Mouse (Mus musculus): ENCODE data around the gene Ush2a. TPM values are rescaled to one million over a fixed set of nuclear protein-coding genes. Genes with fewer than 3 reads are reported as not detected.
A peak's percentile ranks its signal among the peaks of the same experiment; 100 is the strongest.

Ush2a gene
- polyA plus RNA-seq, 1 experiment from 2014 or later: 0.01 TPM

DNA sequence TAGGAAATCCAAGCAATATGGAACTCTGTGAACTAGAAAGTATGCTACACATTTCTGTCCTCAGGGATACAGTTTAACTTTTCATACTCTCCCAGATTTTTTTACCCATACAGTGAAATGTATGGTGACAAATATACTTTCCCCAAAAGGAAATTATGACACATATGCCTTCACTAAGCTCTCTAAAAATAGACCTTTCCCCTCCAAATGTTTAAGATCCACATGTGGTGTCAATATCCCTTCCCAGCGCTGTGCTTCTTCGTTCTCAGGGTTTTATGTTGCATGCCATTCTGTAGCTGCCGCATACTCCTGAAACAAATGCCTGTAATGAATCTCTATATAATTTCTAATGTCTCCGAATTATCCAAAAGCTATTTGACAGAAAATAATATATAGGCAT is 58.4 kb downstream of the Ush2a start:
- no peak overlapping the region for H3K4me3 ChIP-seq (ENCODE audit: low read depth, low read length)
- TF ChIP-seq CTCF (IDR thresholded peaks at IDR 0.05; ENCODE audit: low read depth): no peak
- no peak for ATAC-seq
- H3K27me3 ChIP-seq (replicated peaks; ENCODE audit: control insufficient read depth, insufficient read depth, low read length): no peaks in the 10 kb centered on the region
- H3K4me1 ChIP-seq (replicated peaks; ENCODE audit: control insufficient read depth, insufficient read depth, low read length): no peaks in the 10 kb centered on the region
- 75% methylated on average over 4 of the region's 4 CpGs for WGBS
- H3K4me2 ChIP-seq (replicated peaks; ENCODE audit: low read depth): no peak overlapping the region
- no peaks in the 10 kb centered on the region for H3K9me3 ChIP-seq (ENCODE audit: control insufficient read depth)
- no peaks in the 10 kb centered on the region for H3K36me3 ChIP-seq (ENCODE audit: control insufficient read depth, insufficient read depth)
- H3K27ac ChIP-seq (ENCODE audit: low read depth, low read length): no peak overlapping the region
- H3K9ac ChIP-seq (ENCODE audit: low read depth, low read length): no peak overlapping the region

DNA sequence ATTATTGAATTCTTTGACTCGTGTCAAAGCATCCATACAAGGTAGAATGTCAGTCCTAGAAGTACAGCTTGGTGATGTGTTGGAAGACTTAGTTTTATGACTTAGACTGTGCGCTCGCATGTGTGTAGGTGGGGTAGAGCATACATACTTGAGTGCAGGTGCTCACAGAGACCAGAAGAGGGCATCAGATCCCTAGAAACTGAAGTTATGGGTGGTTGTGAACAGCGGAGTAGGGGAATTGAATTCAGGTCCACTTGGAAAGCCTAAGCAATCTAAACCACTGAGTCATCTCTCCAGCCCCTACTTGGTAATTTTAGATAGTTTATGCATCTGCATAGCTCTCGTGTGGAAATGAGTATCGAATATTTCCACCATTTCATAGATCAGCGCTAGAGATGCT is 59.7 kb downstream of the Ush2a start:
- H3K27me3 ChIP-seq (replicated peaks; ENCODE audit: control insufficient read depth, insufficient read depth, low read length): no peaks in the 10 kb centered on the region
- no peak overlapping the region for H3K4me2 ChIP-seq (replicated peaks; ENCODE audit: low read depth)
- H3K9ac ChIP-seq (ENCODE audit: low read depth, low read length): no peak overlapping the region
- H3K9me3 ChIP-seq (ENCODE audit: control insufficient read depth): no peaks in the 10 kb centered on the region
- H3K27ac ChIP-seq (ENCODE audit: low read depth, low read length): no peak overlapping the region
- H3K4me1 ChIP-seq (replicated peaks; ENCODE audit: control insufficient read depth, insufficient read depth, low read length): no peaks in the 10 kb centered on the region
- WGBS: 86% methylated on average over 7 of the region's 7 CpGs
- H3K4me3 ChIP-seq (ENCODE audit: low read depth, low read length): no peak overlapping the region
- no peak for ATAC-seq
- H3K36me3 ChIP-seq (ENCODE audit: control insufficient read depth, insufficient read depth): no peaks in the 10 kb centered on the region
- peak; percentile 47 for TF ChIP-seq CTCF (IDR thresholded peaks at IDR 0.05; ENCODE audit: low read depth)

DNA sequence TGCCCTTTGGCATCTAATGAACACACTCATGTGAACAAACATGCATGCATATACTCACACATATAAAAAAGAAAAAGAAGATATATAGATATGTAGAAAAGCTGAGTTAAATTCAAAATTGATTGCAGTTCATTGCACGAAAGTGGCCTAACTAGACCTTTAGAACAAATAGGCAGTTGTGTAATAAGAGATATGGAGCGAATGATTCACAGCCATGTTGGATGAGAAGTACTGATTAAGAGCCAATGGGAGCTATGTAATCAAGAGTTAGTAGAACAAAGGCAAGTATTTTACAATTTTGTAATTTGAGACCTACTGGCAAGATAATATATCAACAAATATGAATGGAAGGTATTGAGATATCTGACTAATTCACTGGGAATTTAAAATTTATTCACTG is 68.6 kb downstream of the Ush2a start:
- ATAC-seq: no peak
- H3K4me2 ChIP-seq (replicated peaks; ENCODE audit: low read depth): no peak overlapping the region
- H3K36me3 ChIP-seq (ENCODE audit: control insufficient read depth, insufficient read depth): no peaks in the 10 kb centered on the region
- 47% methylated on average over 2 of the region's 2 CpGs for WGBS
- no peaks in the 10 kb centered on the region for H3K4me1 ChIP-seq (replicated peaks; ENCODE audit: control insufficient read depth, insufficient read depth, low read length)
- no peak overlapping the region for H3K9ac ChIP-seq (ENCODE audit: low read depth, low read length)
- H3K27me3 ChIP-seq (replicated peaks; ENCODE audit: control insufficient read depth, insufficient read depth, low read length): no peaks in the 10 kb centered on the region
- H3K9me3 ChIP-seq (ENCODE audit: control insufficient read depth): no peaks in the 10 kb centered on the region
- H3K4me3 ChIP-seq (ENCODE audit: low read depth, low read length): no peak overlapping the region
- H3K27ac ChIP-seq (ENCODE audit: low read depth, low read length): no peak overlapping the region
- TF ChIP-seq CTCF (IDR thresholded peaks at IDR 0.05; ENCODE audit: low read depth): no peak

DNA sequence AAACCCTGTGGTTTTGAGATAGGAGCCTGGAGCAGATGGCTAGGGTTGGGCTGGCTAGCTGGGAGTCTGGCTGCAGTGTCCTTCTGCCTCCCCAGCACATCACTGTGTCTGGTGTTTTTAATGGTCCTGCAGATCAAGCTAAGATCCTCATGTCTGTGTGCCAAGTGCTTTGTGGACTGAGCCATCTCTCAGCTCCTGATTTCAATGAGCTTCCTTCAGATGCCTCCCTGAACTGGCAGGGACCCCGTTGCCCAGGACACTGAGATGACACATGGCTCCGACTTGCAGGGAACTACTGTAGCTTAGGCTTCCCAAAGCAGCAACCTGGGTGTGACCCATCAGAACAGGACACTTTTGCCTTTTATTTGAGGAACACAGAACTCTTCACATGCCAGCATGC is 72.1 kb downstream of the Ush2a start:
- H3K4me3 ChIP-seq (ENCODE audit: low read depth, low read length): no peak overlapping the region
- H3K9ac ChIP-seq (ENCODE audit: low read depth, low read length): no peak overlapping the region
- 69% methylated on average over 2 of the region's 2 CpGs for WGBS
- no peak overlapping the region for H3K27ac ChIP-seq (ENCODE audit: low read depth, low read length)
- H3K27me3 ChIP-seq (replicated peaks; ENCODE audit: control insufficient read depth, insufficient read depth, low read length): no peaks in the 10 kb centered on the region
- no peak for ATAC-seq
- no peaks in the 10 kb centered on the region for H3K36me3 ChIP-seq (ENCODE audit: control insufficient read depth, insufficient read depth)
- TF ChIP-seq CTCF (IDR thresholded peaks at IDR 0.05; ENCODE audit: low read depth): no peak
- no peak overlapping the region for H3K4me2 ChIP-seq (replicated peaks; ENCODE audit: low read depth)
- no peaks in the 10 kb centered on the region for H3K4me1 ChIP-seq (replicated peaks; ENCODE audit: control insufficient read depth, insufficient read depth, low read length)
- H3K9me3 ChIP-seq (ENCODE audit: control insufficient read depth): no peaks in the 10 kb centered on the region

DNA sequence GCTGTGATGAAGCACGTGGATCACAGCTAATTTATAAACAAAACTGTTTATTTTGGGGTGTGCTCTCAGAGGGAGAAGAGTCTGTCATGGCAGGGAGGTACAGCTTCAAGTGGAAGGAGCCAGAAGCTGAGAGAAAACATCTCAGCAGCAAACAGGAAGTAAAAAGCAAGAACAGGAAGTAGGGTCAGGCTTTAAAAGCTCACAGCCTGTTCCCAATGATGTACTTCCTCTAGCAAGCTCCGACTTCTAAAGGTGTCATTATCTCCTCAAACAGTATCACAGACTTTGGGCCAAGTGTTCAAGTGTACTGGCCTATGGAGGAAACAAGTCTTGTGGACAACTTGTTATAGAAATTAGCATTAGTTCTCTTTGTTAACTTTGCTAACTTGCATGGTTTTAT is 85.9 kb downstream of the Ush2a start:
- no peak overlapping the region for H3K4me3 ChIP-seq (ENCODE audit: low read depth, low read length)
- H3K4me2 ChIP-seq (replicated peaks; ENCODE audit: low read depth): no peak overlapping the region
- H3K9me3 ChIP-seq (ENCODE audit: control insufficient read depth): no peaks in the 10 kb centered on the region
- H3K9ac ChIP-seq (ENCODE audit: low read depth, low read length): no peak overlapping the region
- 59% methylated on average over 2 of the region's 2 CpGs for WGBS
- TF ChIP-seq CTCF (IDR thresholded peaks at IDR 0.05; ENCODE audit: low read depth): no peak
- no peaks in the 10 kb centered on the region for H3K36me3 ChIP-seq (ENCODE audit: control insufficient read depth, insufficient read depth)
- H3K27ac ChIP-seq (ENCODE audit: low read depth, low read length): no peak overlapping the region
- no peaks in the 10 kb centered on the region for H3K4me1 ChIP-seq (replicated peaks; ENCODE audit: control insufficient read depth, insufficient read depth, low read length)
- no peak for ATAC-seq
- H3K27me3 ChIP-seq (replicated peaks; ENCODE audit: control insufficient read depth, insufficient read depth, low read length): no peaks in the 10 kb centered on the region

DNA sequence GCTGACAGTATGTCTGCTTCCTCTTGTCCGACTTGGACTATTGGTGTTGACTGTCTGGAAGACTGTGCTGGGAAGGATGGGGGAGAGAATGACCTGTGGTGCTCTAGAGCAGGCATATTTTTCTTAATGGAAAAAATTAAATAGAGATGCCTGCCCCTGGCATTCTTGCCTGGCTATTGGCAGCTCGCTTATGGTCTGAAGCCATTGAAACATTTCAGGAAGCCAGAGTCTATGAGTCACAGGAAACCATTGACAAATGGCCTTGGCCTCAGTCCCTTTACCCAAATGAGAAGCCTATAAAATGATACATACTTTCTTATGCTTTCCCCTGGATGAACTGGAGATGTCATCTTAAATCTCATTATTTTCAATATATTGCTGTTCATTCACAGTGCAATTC is 92.9 kb downstream of the Ush2a start:
- Histone ChIP-seq H3K36me3 (ENCODE audit: control insufficient read depth, insufficient read depth) (no peaks in the 10 kb centered on the region), H3K27ac (ENCODE audit: low read depth, low read length) (no peak overlapping the region), H3K9me3 (ENCODE audit: control insufficient read depth) (no peaks in the 10 kb centered on the region), H3K4me3 (ENCODE audit: low read depth, low read length) (no peak overlapping the region), H3K4me2 (replicated peaks; ENCODE audit: low read depth) (no peak overlapping the region), H3K4me1 (replicated peaks; ENCODE audit: control insufficient read depth, insufficient read depth, low read length) (no peaks in the 10 kb centered on the region), H3K9ac (ENCODE audit: low read depth, low read length) (no peak overlapping the region), H3K27me3 (replicated peaks; ENCODE audit: control insufficient read depth, insufficient read depth, low read length) (no peaks in the 10 kb centered on the region)
- 77% methylated on average over 2 of the region's 2 CpGs for whole genome bisulfite sequencing
- no peak for TF ChIP-seq CTCF (IDR thresholded peaks at IDR 0.05; ENCODE audit: low read depth)
- no peak for ATAC-seq

DNA sequence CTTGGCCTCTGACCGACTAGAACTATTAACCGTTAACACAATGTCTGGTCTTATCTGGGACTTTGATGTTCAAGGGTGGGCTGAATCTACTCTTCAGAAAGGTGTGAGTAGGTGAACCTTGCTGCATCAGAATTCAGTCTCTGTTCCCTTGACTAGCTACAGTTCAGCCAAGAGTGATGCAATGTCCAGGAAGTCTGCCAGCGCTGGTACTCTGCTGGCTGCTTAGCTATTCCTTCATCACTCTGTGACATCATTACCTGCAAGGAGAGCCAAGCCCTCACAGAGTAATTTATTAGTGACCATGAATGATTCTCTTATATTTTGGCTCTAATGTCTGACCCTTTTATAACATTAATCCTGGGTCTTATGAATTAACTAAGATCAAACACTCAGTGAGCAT is 101.7 kb downstream of the Ush2a start:
- Histone ChIP-seq H3K9me3 (ENCODE audit: control insufficient read depth) (no peaks in the 10 kb centered on the region), H3K36me3 (ENCODE audit: control insufficient read depth, insufficient read depth) (no peaks in the 10 kb centered on the region), H3K9ac (ENCODE audit: low read depth, low read length) (no peak overlapping the region), H3K27me3 (replicated peaks; ENCODE audit: control insufficient read depth, insufficient read depth, low read length) (no peaks in the 10 kb centered on the region), H3K4me2 (replicated peaks; ENCODE audit: low read depth) (no peak overlapping the region), H3K4me1 (replicated peaks; ENCODE audit: control insufficient read depth, insufficient read depth, low read length) (no peaks in the 10 kb centered on the region), H3K27ac (ENCODE audit: low read depth, low read length) (no peak overlapping the region), H3K4me3 (ENCODE audit: low read depth, low read length) (no peak overlapping the region)
- 74% methylated on average over 3 of the region's 3 CpGs for WGBS
- no peak for TF ChIP-seq CTCF (IDR thresholded peaks at IDR 0.05; ENCODE audit: low read depth)
- ATAC-seq: no peak

Measured in intestine, postnatal 0 days (tissue).